Mouse (Mus musculus) heart, embryonic 16.5 days (tissue): ENCODE measurements at regions not wholly inside any gene's neighbourhood (a gene's known extent, or its start where the extent isn't known, plus 50 kb on each side); places are given as distances from the start of the nearest gene placed in this dataset.

Experiments
- ATAC-seq: fragments of 200-750 bp; cut with Nextera tagmentation; replicated peaks from 2 replicates; pipeline ENCODE4 v1.8.0; 2017; ENCODE audit warnings: moderate number of reproducible peaks; ENCODE audit not compliant: insufficient read depth, low FRiP score; ENCODE audit errors: extremely low read depth
- H3K27ac ChIP-seq: fragments of 300-500 bp; sonication (generic); 2 replicates; pipeline ENCODE4 v1.5.1; 2014; ENCODE audit warnings: mild to moderate bottlenecking, low read length, control low read depth, moderate library complexity
- H3K27me3 ChIP-seq: fragments of 300-500 bp; sonication (generic); 2 replicates; pipeline ENCODE4 v1.6.1; 2014; ENCODE audit warnings: low read length, mixed read lengths; ENCODE audit not compliant: control insufficient read depth, insufficient read depth
- H3K36me3 ChIP-seq: fragments of 300-500 bp; sonication (generic); 2 replicates; pipeline ENCODE4 v1.6.1; 2014; ENCODE audit not compliant: control insufficient read depth, insufficient read depth
- H3K4me1 ChIP-seq: fragments of 300-500 bp; sonication (generic); 2 replicates; pipeline ENCODE4 v1.6.1; 2014; ENCODE audit warnings: low read length, mixed read lengths; ENCODE audit not compliant: control insufficient read depth, insufficient read depth
- H3K4me2 ChIP-seq: fragments of 300-500 bp; sonication (generic); 2 replicates; pipeline ENCODE4 v1.6.1; 2014; ENCODE audit warnings: low read depth, mild to moderate bottlenecking, control low read depth, low read length
- H3K4me3 ChIP-seq: fragments of 300-500 bp; sonication (generic); 2 replicates; pipeline ENCODE4 v1.5.1; 2014; ENCODE audit warnings: mild to moderate bottlenecking, control low read depth, low read length
- H3K9ac ChIP-seq: fragments of 300-500 bp; sonication (generic); 2 replicates; pipeline ENCODE4 v1.6.1; 2014; ENCODE audit warnings: low read length, control low read depth
- H3K9me3 ChIP-seq: fragments of 300-500 bp; sonication (generic); replicated peaks from 2 replicates; pipeline ENCODE4 v1.6.1; 2016; ENCODE audit warnings: low read length; ENCODE audit not compliant: control insufficient read depth
- WGBS: fragments of 180-500 bp; shearing (Covaris S2); extraction: QIAGEN DNeasy Blood & Tissue Kit; methylation state at CpG from one replicate; pipeline ENCODE4 v1.1.7; 2014; 5-methylcytosine and 5-hydroxymethylcytosine counted together

GRCm38 (mm10) chr12:58557261-58557660 lies 288.2 kb upstream of the Clec14a start:
- Histone ChIP-seq H3K9ac (no peak overlapping the region), H3K4me3 (no peak overlapping the region), H3K4me1 (no peaks in the 10 kb centered on the region), H3K27ac (no peak overlapping the region), H3K4me2 (no peak overlapping the region), H3K27me3 (no peaks in the 10 kb centered on the region), H3K9me3 (no peaks in the 10 kb centered on the region), H3K36me3 (no peaks in the 10 kb centered on the region)
- no peak for ATAC-seq
- 71% methylated on average over 4 of the region's 4 CpGs for WGBS

- Histone ChIP-seq H3K27ac (no peak overlapping the region), H3K36me3 (no peaks in the 10 kb centered on the region), H3K4me2 (no peak overlapping the region), H3K9ac (no peak overlapping the region), H3K4me3 (no peak overlapping the region), H3K27me3 (no peaks in the 10 kb centered on the region), H3K9me3 (no peaks in the 10 kb centered on the region), H3K4me1 (no peaks in the 10 kb centered on the region)
- ATAC-seq = no peak
- 60% methylated on average over 4 of the region's 4 CpGs for WGBS
Measured at GRCm38 (mm10) chr12:58556741-58557140, 287.7 kb upstream of the Clec14a start.

GRCm38 (mm10) chr12:58556060-58556459 lies 287.0 kb upstream of the Clec14a start:
- H3K27ac ChIP-seq = no peak overlapping the region
- H3K9me3 ChIP-seq = no peaks in the 10 kb centered on the region
- no peaks in the 10 kb centered on the region for H3K27me3 ChIP-seq
- no peaks in the 10 kb centered on the region for H3K36me3 ChIP-seq
- H3K4me1 ChIP-seq = no peaks in the 10 kb centered on the region
- H3K4me2 ChIP-seq = no peak overlapping the region
- ATAC-seq = no peak; the same call in 1 of the 2 replicates
- no peak overlapping the region for H3K9ac ChIP-seq
- no peak overlapping the region for H3K4me3 ChIP-seq
- 55% methylated on average over 1 of the region's 1 CpGs for WGBS

- Histone ChIP-seq H3K4me3 (no peak overlapping the region), H3K4me2 (no peak overlapping the region), H3K4me1 (peaks cover 3% of the 10 kb centered on the region; the same call in 1 of the 2 replicates), H3K27me3 (no peaks in the 10 kb centered on the region), H3K9me3 (no peaks in the 10 kb centered on the region), H3K27ac (no peak overlapping the region), H3K9ac (no peak overlapping the region), H3K36me3 (no peaks in the 10 kb centered on the region)
- ATAC-seq = no peak
- 52% methylated on average over 9 of the region's 9 CpGs for WGBS
Measured at GRCm38 (mm10) chr12:58550859-58551761, 282.0 kb upstream of the Clec14a start.

GRCm38 (mm10) chr12:58545832-58546538 lies 276.9 kb upstream of the Clec14a start:
- Histone ChIP-seq H3K27me3 (no peaks in the 10 kb centered on the region), H3K27ac (peak overlapping the region; percentile 55), H3K4me1 (peaks cover 12% of the 10 kb centered on the region), H3K9me3 (no peaks in the 10 kb centered on the region), H3K4me2 (no peak overlapping the region), H3K36me3 (no peaks in the 10 kb centered on the region), H3K9ac (no peak overlapping the region), H3K4me3 (no peak overlapping the region)
- peak; percentile 77 for ATAC-seq
- 44% methylated on average over 4 of the region's 4 CpGs for WGBS

- H3K4me3 ChIP-seq = no peak overlapping the region
- no peaks in the 10 kb centered on the region for H3K9me3 ChIP-seq
- 73% methylated on average over 4 of the region's 4 CpGs for WGBS
- H3K4me2 ChIP-seq = no peak overlapping the region
- H3K27ac ChIP-seq = peak overlapping the region; percentile 33
- H3K9ac ChIP-seq = no peak overlapping the region
- no peaks in the 10 kb centered on the region for H3K36me3 ChIP-seq
- no peaks in the 10 kb centered on the region for H3K27me3 ChIP-seq
- peaks cover 12% of the 10 kb centered on the region for H3K4me1 ChIP-seq
- ATAC-seq = no peak
Measured at GRCm38 (mm10) chr12:58544862-58545261, 275.8 kb upstream of the Clec14a start.

- 6% methylated on average over 5 of the region's 5 CpGs for WGBS
- Histone ChIP-seq H3K9me3 (no peaks in the 10 kb centered on the region), H3K27me3 (no peaks in the 10 kb centered on the region), H3K36me3 (no peaks in the 10 kb centered on the region), H3K9ac (no peak overlapping the region), H3K4me1 (peaks cover 9% of the 10 kb centered on the region), H3K4me3 (peak overlapping the region; percentile 30), H3K4me2 (peak overlapping the region; percentile 59), H3K27ac (peak overlapping the region; percentile 68)
- peak; percentile 94 for ATAC-seq
Measured at GRCm38 (mm10) chr12:58538305-58538719, 269.2 kb upstream of the Clec14a start.

GRCm38 (mm10) chr12:58537833-58538232 lies 268.7 kb upstream of the Clec14a start:
- Histone ChIP-seq H3K4me1 (peaks cover 9% of the 10 kb centered on the region), H3K27ac (peak overlapping the region; percentile 68), H3K27me3 (no peaks in the 10 kb centered on the region), H3K9ac (no peak overlapping the region), H3K36me3 (no peaks in the 10 kb centered on the region), H3K4me3 (peak overlapping the region; percentile 30), H3K4me2 (peak overlapping the region; percentile 59), H3K9me3 (no peaks in the 10 kb centered on the region)
- 27% methylated on average over 6 of the region's 8 CpGs for WGBS
- ATAC-seq = no peak; the same call in 1 of the 2 replicates
